Mouse (Mus musculus): ENCODE data around the gene Lgalsl. TPM values are rescaled to one million over a fixed set of nuclear protein-coding genes. Genes with fewer than 3 reads are reported as not detected.

The Lgalsl gene
- 10 to 100 TPM; 31.4 to 33.2 TPM for total RNA-seq (2021)
- long read RNA-seq, experiment 1, transcript Lgalsl-201 (5 exons, 3,362 nt) = major isoform, 22 of 28 reads
- long read RNA-seq, experiment 1, partial matches to known transcripts = 0 of 28 reads
- long read RNA-seq, experiment 1, other reads (novel, unspliced or antisense) = 5 of 28 reads
- long read RNA-seq, experiment 2, transcript Lgalsl-201 (5 exons, 3,362 nt) = major isoform, 20 of 23 reads
- long read RNA-seq, experiment 2, partial matches to known transcripts = 0 of 23 reads
- long read RNA-seq, experiment 2, other reads (novel, unspliced or antisense) = 3 of 23 reads

DNA sequence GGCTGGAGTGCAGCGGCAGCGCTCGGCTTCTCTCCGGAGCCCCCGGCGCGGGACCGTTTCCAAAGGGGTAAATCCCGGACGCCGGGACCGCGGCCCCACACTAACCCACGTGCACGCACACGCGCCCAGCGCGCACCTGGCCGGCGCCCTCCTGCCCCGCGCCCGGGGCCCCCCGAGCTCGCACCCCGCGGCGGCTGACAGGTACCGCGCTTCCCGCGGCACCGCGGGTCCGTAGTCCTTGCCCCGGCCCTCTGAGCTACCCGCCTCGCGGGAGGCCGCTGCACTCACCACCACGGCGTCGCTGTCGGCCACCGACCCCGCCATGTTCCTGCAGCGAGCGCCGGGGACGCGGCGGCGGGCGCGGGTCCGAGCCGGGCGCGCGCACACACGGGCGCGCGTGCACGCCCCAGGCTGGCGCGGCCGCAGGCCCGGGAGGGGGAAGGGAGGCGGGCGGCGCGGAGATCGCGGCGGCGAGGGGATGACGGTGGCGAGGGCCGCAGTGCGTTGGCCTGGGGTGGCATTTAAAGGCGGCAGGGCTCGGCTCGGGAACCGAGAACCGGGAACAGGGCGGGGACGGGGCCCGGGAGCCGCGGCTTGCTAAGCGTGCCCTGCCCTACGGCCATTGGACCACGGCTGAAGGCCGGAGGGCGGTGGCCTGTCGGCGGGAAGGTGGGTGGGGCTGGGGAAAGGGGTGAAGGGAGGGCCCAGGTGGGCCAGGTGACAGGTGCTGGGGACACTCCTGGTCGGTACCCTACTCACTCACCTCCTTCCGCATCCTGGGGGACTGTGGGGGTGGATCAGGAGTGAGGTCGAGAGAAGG, at the start of gene Lgalsl:
Gene Lgalsl, minus strand, starts transcription at position 371 of the 820 bp plus-strand sequence.
- peak; percentile 79 to 80 for DNase-seq

DNA sequence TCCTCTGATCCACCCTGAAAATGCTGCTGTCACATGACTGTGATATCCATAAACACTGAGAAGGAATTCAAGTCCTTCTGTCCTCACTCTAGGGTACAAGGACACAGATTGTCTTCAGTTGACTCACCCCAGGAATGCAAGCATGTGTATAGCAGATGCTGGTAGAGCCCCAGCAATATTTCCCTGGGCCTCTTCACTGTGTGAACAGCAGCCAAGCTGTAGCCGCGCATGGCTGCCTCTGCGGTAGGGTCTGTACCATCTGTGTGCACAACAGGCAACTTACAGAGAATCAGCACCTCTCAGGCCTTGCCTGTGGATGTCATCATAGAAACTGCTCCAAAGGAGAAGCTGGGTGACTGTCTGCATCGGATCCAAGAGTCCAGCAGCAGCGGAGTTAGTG, 47.8 kb upstream of the Lgalsl start:
- DNase-seq = no peak

DNA sequence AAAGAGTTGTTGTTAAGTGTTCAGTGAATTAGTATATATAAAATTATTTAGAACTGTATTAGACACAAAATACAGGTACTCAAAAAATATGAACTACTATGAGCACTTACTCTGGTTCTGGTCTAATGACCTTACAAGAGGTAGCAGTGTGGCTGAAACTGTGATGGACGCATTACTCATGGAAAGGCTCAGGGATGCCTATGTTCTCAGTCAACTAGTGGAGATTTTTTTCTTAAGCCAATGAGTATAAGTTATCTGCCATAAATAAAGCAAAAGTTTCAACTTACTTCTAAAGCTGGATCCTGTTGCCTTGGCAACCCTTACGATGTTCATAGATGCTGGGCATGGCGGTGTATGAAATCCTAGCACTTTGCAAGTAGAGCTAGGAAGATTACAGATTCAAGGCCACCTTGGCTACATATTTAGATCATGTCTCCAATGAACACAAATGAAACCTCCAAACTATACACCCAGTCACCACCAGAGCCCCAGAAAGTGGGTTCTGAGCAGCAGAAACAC, 46.8 kb upstream of the Lgalsl start:
- no peak for DNase-seq

DNA sequence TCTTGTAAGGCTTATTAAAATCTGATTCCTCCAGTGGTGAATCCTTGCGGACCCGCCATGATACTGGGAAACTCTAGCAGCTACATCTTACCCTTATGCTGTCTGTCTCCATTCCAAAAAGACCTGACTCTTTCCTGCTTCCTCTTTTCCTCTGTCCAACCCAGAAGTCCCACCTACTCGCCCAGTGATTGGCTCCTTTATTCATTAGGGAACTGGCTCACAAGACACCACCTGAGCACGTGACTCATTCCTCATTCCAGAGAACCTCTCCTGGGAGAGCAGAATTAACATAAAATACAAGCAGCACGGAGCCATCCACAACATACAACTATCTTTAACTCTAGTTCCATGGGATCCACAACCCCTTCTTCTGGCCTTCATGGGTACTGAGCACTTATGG, 42.5 kb upstream of the Lgalsl start:
- no peak for DNase-seq

DNA sequence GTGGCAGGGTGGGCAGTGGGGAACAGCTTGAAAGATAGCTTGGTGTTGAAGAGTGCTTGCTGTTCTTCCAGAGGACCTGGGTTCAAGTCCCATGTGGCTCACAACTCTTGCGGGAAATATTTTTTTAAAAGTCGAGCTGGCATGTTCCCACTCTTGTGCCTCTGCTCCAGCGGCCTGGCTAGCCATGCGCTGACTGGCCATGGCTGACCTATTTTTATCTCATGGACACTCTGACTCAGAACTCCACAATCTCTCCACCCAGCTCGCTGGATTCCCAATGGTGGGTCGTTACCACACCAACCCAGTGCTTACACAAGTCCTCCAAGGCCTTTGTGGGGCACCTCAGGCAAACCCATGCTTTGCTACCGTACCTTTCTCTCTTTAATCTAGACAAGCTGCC, 42.1 kb upstream of the Lgalsl start:
- peak; percentile 74 to 81 for DNase-seq

DNA sequence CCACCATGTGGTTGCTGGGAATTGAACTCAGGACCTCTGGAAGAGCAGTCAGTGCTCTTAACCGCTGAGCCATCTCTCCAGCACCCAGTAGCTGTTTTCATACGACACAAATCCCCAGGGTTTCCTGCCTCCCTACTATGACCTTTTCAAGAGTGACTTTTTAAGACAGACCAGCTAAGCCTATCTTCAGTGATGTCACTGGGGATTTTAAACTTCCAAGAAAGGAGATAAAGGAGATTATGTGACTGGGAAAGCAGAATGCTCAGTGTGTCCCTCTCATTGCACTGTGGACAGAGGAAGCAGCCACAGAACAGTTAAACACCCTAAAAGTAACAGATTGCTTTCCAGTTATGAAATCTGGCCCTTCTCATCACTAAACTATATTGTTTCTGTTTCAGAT, 41.6 kb upstream of the Lgalsl start:
- peak; percentile 46 to 65 for DNase-seq

DNA sequence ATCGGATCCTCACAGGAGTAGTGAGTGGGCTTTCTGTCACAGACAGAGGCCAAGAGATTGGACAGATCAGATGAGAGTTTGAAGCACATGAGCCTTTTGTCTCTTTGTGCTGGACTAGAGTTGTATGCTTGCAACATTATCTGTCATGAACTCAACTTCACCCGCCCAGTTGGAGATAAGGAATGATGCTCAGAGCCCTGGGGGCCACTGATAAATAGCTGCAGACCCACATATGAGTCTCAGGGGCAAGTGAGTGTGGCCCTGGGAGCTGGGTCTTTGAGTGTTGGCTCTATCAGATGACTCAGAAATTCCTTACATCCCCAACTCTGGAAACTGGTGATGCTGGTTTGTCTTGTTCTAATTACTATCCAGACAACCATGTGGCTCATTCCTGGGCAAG, 39.1 kb upstream of the Lgalsl start:
- no peak for DNase-seq

DNA sequence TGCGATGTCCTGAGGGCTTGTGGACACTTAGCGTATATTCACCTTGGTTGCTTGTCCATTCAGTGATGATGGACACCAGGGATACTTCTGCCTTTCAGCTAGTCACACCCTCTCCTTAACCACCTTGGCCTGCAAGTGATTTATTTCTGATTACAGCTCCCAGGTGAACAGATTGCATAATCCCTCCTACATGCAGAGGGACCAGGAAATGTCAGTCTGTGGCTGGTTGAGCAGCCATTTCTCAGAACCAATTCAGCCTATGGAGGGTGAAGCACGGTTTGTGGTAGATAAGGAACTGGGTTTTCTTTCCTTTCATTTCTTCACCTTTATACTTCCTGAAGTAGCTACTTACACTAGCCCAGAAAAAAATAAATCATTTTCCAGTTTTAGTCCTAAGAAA, 34.6 kb upstream of the Lgalsl start:
- DNase-seq = no peak

DNA sequence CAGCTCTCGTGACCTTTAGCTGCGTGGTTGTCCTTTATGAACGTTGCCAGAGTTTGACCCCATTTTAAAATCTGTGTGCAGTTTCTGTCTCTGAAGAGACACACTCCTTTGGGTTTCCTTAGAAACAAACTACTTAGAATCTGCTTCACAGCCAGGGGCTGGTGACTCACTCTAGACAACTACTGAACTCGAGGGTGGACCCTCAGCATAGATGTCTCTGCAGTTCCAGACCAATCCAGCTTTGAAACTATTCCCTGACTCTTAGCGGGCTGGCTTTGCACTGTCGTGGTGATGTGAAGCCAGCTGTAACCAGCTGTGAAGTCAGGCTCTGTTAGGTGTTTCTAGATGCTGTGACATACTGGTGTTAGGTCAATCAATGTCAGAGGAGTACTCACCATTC, 33.8 kb upstream of the Lgalsl start:
- DNase-seq = peak in 1 of 2 experiments; percentile 20

DNA sequence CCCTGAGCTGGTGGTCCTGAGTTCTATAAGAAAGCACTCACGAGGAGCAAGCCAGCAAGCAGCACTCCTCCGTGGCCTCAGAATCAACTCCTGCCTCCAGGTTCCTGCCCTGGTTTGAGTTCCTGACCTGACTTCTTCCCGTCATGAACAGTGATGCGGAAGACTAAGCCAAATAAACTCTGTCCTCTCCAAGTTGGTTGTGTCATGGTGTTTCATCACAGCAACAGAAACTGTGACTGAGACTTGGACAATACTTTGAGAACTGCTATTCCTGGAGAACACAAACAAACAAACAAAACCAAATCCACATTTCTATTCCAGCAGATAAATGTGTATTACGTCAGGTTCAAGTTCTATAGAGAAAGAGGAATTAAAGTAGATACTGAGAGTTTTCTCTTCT, 31.2 kb upstream of the Lgalsl start:
- DNase-seq = peak in 1 of 2 experiments; percentile 21

DNA sequence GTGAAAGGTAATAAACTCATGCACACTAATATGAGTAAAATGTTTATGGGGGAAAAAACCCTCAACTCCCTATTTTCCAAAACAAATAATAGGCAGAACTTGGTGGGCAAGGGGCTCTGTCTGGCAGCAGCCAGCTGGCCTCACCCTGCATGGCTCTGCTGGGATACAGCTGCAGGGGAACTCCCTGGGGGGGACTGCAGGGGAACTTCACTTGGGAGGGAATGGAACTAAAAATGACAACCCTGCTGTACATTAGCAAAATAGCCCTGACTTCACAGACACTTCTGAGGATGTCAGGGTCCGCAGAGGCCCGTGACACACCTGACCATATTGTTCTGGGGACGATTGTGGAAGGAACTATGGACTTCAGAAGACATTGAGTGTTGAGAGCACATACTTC, 29.5 kb upstream of the Lgalsl start:
- peak in 1 of 2 experiments; percentile 13 for DNase-seq

DNA sequence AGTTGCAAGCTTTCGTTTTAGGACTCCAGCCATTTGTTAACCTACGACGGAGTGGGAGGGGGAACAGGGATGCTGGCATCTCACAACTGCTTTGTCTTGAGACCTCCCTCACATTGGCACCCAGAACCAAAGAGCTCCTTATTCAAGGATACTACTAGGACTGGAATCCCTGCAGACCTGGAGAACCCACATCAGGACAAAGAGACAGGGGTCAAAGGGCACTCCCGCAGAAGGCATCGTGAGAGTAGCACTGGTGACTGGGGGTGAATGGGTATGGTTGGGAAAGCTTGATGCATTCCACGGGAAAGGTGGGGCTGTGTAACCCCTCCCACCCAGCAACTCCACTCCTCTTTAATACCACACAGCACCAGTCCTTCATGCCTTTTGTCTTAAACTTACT, 29.0 kb upstream of the Lgalsl start:
- peak in 1 of 2 experiments; percentile 55 for DNase-seq

DNA sequence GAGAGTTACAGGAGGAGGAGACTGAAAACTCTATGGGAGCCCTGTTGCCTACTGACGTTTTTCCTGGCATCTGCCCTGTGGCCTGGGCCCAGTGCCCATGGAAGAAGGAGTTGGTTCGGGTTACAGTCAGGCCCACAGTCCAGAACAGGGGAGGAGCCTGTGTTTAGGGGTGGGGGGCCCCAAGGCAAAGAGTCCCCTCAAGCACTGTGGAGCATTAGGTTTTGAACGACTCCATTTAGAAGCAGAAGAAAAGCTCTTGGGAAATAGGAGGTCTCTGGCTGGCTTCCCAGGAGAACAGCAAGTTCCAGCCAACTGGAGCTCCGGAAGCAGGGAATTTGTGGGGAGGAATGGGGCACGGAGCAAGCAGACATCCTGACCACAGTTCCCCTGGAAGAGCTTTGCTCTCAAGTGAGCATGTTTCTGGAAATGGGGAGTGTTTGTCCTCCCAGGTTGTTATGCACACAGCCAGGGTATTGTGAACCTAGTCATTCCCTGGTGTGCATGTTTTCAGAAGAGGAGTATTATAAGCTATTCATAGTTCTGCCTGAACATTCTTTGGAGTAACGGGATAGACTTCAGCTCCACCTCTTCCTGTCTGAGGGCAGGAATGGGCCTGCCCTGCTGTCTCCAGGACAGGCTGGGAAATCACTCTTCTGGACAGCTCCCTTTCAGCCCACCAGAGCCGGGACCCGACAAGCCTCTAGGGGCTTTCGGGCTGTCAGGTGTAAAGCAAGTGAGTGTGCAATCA, 28.2 kb upstream of the Lgalsl start:
- peak; percentile 95 for DNase-seq

DNA sequence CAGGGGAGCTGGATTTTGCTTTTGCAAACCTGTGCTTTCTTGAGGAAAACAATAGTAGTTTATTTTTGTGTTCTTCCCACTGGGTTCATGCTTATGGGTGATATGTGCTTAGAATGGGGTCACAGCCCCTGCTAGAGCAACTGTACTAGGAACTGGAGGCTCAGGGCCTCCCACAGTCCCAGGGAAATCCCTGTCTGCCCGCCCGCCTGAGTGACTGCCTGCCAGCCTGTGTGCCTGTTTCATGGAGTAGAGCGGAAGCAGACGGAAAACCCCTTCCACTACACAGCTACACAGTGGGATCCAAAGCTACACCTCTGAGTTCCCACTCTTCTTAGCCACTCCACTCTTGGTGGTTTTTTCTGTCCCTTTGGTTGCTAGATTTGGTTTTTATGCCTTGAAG, 27.1 kb upstream of the Lgalsl start:
- no peak for DNase-seq

DNA sequence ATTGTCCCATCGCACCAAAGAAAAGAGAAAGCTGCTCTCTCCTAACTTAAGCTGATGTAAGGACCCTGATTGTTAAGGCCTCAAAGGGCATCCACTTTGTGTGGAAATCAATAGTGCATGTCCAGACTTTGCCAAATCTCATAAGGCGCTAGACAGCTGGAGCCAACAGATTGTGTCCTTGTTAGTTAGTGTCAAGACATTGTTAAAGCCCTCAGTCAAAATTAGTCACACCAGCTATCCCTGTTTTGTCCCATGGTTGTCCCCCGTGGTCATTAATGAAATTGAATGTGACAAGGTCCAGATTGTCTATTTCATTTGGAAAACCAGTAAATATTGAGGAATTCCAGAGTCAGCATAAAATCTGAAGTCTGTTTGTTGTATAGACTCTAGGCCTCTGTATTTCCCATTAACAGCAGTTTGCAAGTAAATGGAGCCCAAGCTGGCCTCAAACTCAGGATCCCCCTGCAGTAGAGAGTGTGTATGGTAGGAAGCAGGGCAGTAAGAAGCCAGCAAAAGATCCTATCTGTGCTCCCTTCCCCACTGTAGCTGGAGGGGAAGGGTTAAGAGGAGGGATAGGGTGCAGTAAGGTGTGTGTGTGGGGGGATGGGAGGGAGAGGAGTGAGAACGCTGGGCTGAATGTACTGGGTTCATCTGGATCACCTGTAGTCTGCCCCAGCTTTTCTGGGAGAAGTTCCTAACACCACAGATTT, 23.3 kb upstream of the Lgalsl start:
- no peak for DNase-seq

DNA sequence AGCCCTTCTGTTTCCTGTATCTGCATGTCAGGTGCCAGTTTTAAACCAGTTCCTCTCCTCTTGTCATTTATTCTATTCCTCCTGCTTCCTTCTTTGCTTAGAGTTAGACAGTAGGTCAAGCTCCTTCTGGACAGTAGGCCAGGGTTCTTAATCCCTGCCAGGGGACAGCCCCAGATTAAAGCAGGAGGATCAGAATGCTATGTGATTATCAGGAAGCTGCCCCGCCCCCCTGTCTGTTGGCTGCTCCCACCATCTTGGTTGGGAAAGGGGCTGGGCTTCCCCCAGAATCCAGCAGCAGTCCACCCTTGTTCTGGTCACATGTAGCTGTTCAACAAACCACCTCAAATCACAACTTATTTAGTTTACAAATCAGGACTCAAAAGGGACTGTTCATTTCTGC, 19.3 kb upstream of the Lgalsl start:
- peak in 1 of 2 experiments; percentile 36 for DNase-seq

DNA sequence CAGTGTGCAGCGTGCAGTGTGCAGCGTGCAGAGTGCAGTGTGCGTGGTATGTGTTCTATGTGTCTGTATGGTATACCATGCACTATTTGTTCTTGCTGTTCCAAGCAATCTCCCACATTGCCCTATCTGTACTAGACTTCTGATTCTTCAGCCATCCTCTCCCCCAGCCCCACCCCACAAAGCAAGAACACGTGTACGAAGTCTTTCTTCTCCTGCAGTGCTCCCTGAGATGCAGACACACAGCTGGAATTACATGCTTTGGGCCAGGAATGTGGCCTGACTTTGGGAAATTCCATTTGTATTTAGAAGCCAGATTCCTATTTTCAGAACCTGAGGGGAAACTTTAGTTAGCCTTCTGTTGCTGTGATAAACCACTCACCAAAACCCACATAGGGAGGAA, 18.5 kb upstream of the Lgalsl start:
- peak; percentile 34 to 39 for DNase-seq

DNA sequence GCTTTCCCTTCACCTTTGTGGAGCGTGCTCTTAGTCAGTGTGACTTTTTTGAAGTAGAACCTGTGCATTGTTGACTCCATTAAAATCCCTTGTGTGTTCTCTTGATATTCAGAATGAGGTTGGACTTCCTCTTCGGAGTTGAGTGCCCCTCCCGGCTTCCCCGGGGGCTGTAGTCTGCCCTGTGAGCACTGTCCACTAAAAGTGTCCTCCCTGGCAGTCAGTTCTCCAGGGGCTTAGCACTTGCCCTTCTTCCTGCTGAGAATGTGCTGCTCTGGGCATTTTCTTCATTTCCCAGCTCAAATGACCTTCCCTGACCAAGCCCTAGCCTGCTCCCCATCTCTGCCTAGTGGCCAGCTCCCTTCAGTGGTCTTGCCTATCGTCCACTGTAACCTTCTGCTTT, 6.5 kb upstream of the Lgalsl start:
- DNase-seq = no peak

DNA sequence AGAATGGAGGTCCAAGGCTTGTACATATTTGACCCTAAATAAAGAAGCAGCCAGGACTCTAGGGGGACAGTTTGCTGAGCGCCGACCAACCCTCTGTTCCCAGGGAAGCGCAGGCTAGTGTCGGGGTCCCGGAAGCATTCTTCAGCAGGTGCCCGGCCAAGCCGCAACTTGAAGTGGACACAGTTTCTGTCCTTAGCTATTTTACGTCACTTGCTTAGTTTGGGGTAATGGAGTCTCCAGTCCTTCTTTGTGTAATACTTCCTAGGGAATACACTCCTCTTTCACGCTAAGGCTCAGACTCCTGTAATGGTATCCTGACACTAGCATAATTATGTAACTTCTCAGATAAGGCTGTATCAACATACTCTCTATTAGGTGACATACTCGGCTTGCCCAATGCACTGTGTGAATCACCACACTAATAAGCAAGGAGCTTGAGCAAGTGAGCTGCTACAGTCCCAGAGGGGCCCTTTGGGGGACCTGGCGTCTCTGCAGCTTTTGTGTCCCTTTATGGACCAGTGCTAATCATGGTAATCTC, 813 bp upstream of the Lgalsl start:
- no peak for DNase-seq

DNA sequence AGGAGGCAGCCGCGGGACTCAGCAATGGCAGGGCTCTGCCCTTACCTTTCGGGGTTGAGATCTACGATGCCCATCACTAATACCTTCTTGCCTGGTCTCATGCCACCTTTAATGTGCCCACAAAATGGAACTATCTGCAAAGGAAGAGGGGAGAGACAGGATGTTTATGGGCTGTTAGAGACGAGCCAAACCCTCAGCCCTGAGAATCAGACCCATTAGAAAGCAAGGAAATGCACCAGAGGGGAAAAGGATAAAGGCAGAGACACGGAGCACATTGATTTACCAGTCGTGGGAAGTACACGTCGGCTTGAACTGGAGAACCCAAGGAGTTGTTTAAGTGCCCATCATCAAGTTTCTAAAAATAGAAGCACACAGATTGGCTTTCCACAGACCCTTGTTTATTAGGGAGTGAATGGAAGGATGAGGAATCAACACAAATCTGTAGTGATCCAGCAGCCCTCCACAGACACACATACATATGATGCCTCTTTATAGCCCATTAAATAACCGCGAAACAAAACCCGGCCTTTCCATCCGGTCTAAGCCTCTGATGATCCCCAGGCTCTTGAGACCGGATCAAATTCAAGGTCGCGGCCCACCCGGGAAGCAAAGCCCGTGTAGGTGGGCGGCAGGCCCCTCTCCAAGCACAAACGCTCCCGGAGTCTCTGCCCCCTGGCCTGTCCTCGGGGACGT, 717 bp downstream of the Lgalsl start:
- DNase-seq = peak in 1 of 2 experiments; percentile 15

DNA sequence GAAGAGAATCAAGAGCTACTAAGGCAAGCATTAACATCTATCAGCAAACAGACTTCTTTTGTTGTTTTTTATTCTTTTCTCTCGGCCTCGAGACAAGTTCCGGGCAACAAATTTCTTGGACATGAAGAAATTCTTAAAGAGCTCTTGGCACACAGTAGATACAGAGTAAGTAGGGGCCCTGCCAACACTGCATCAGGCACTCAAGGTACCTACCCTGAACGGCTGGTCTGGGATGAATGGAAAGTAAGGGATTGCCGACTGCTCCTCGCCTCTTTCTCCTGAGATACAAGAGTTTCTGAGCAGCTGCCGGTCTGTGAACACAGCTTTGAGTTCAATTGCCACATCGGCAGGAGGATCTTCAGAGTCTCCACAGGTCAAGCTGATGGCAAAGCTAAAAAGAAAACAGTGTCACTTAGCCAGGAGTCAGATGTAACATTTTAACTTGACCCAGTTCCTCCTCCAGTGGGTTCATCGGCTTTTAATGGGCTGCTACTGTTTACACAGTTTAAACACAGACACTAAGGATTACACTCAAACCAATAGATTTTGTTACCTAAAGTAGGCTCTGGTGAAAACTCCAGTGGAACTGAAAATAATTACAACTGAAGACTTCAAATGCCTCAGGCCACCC, 1.7 kb downstream of the Lgalsl start:
- peak in 1 of 2 experiments; percentile 12 for DNase-seq

Measured in heart, adult 18-20 months (tissue).